Mouse (Mus musculus) B cell, adult 62 days (primary cell): ENCODE results near the gene Spen. TPM values are rescaled to one million over a fixed set of nuclear protein-coding genes. Genes with fewer than 3 reads are reported as not detected.

Experiments
- total RNA-seq: library from RNA; stranded (reverse); gene quantifications from 4 replicates; pipeline ENCODE4 v1.2.4, GENCODE M21; 2023

Gene Spen
- 46.6 to 59.3 TPM (median 54.1 TPM) in 4 replicates for total RNA-seq

DNA sequence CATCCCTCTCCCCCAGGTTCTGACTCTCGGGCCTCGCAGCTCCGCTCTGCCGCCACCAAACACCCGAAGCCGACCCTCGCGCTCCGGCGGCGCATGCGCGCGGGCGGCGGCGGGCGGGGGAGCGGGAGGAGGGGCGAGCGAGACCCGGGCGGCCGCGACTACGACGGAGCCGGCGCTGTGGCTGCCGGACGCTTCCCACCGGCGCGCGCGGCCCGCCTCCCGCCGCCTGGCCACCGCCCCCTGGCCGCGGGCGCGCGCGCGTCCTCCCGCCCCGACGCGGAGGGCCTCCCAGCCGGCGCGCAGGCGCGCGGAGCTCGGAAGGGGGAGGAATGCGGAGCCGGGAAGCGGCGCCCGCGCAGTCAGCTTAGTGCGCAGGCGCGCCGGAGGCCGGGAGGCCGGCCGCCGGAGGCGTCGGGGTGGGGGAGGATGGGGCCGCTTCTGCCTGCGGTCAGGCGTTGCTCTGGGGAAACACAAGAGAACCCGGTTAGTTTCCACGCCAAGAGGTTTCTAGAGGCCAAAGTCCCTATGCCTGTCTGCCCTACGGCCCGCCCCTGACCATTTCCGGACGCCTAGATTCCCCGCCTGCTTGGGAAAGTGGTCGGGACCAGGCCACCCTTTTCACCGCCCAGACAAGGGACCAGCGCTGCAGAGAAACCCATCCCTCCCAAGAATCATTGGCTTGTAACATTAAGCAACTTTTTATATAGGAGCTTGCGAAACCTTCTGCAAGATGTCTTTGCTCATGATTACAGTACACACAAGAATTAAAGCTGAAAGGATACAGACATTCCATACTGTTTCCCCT, at the start of gene Spen:
TSS of gene Spen (minus strand) at position 190 of the 805 bp plus-strand sequence.

GRCm38 (mm10) chr4:141444451-141445327, 93.7 kb downstream of the Spen start, which contains the start of gene Zbtb17:
TSS of gene Zbtb17 (plus strand) at chr4:141444654.

GRCm38 (mm10) chr4:141435974-141436373, 102.4 kb downstream of the Spen start, which contains the start of gene Srarp:
TSS of gene Srarp (minus strand) at chr4:141436105.

DNA sequence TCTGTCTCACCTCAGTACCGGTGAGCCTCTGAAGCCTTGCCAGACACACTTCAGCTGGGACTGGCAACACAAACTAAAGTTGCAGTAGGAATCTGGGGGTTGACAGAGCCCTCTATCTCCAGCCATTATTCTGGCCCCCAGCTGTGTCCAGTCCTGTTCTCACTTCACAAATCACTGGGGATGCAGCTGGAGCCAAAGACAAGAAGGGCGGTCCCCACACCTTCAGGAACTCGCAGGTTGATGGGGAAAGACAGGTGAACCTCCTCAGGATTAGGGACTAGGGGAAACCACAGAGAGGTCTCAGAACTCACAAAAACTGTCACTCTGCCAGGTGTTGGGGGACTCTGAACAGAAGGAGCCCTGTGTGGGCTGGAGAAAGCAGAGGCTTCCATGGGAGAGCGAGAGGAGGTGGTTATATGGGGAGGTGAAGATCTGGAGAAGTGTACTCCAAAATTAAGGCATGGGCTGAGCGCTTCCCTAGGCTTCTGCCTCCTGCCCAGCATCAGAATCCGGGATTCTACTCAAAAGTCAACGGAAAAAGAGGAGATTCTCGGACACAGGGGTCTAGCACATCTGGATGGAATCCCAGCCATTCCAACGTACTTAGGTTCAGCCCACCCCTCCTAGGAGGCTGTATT, 118.1 kb downstream of the Spen start, which contains the start of gene Hspb7:
TSS of gene Hspb7 (plus strand) at position 588 of the 638 bp plus-strand sequence.

Other genes starting within 250 kb of the Spen start
- 19.0 to 27.4 TPM (median 25.1 TPM) in 4 replicates for gene Epha2, start 237.4 kb downstream of the Spen start, total RNA-seq
- gene Fam131c, start 170.4 kb downstream of the Spen start, total RNA-seq = not detected in 4 replicates
- not detected in 4 replicates for gene Clcnka, start 139.9 kb downstream of the Spen start, total RNA-seq
- not detected in 4 replicates for gene Clcnkb, start 122.6 kb downstream of the Spen start, total RNA-seq
- not detected in 4 replicates for gene Hspb7, start 117.8 kb downstream of the Spen start, total RNA-seq
- gene Srarp, start 102.5 kb downstream of the Spen start, total RNA-seq = not detected in 4 replicates
- 43.5 to 55.8 TPM (median 49.0 TPM) in 4 replicates for gene Zbtb17, start 93.9 kb downstream of the Spen start, total RNA-seq
- not detected in 4 replicates for gene Fblim1, start 67.5 kb upstream of the Spen start, total RNA-seq
- not detected in 4 replicates for gene Tmem82, start 80.0 kb upstream of the Spen start, total RNA-seq
- gene Slc25a34, start 85.2 kb upstream of the Spen start, total RNA-seq = 0.21 TPM in 1 of 4 replicates, not detected in the others
- gene Plekhm2, start 126.3 kb upstream of the Spen start, total RNA-seq = 27.7 to 40.7 TPM (median 35.5 TPM) in 4 replicates
- 4.6 to 12.8 TPM (median 7.1 TPM) in 3 of 4 replicates, not detected in the other for gene Rsc1a1, start 147.0 kb upstream of the Spen start, total RNA-seq
- 43.3 to 54.2 TPM (median 45.4 TPM) in 4 replicates for gene Ddi2, start 184.8 kb upstream of the Spen start, total RNA-seq
- not detected in 4 replicates for gene Agmat, start 208.1 kb upstream of the Spen start, total RNA-seq